Comparison of ENCODE assay signal across 10 mouse cellular contexts in genomic region chr17:9895686-9896082, GRCm38 (mm10).
A peak's percentile ranks its signal among the peaks of the same experiment; 100 is the strongest.
DNase-seq lines count a peak whose midpoint lies in the region; ATAC-seq and TF ChIP-seq lines count a peak whose summit lies in the region.
"Had no signal": no experiment of that assay in that cellular context is flagged by ENCODE, and none has a peak within 500 bp of the region (broad histone marks: within the 10 kb centered on the region; RNA-seq: fewer than 3 reads in every experiment).

No protein-coding gene starts in this region.

- 66% methylated on average over 7 of the region's 7 CpGs for WGBS in heart, adult 2 months
- WGBS in kidney, embryonic 14.5 days: 61% methylated on average over 7 of the region's 7 CpGs
- WGBS in embryonic facial prominence, embryonic 10.5 days: 82% methylated on average over 7 of the region's 7 CpGs
- 65% methylated on average over 7 of the region's 7 CpGs for whole genome bisulfite sequencing in limb, embryonic 12.5 days

- peaks cover 2% of the 10 kb centered on the region; the same call in 1 of the 2 replicates for H3K36me3 ChIP-seq in heart, adult 2 months (ENCODE audit: control insufficient read depth, insufficient read depth, low read length)
- H3K36me3 ChIP-seq in kidney, embryonic 14.5 days (ENCODE audit: control insufficient read depth, insufficient read depth, low read length): no peaks in the 10 kb centered on the region
- no peaks in the 10 kb centered on the region for H3K36me3 ChIP-seq in embryonic facial prominence, embryonic 10.5 days (replicated peaks)
- H3K36me3 ChIP-seq in limb, embryonic 12.5 days: no peaks in the 10 kb centered on the region

- intact Hi-C loops in heart, adult 2 months (cut with DNase I): loop anchor here (1.0 to 5.0 kb wide), 6 partner anchors 135 to 597 kb away; no protein-coding TSS in a partner anchor

- no peak for TF ChIP-seq EP300 in heart, adult 2 months (IDR thresholded peaks at IDR 0.05; ENCODE audit: insufficient read depth, low read depth, low read length)

- H3K9me3 ChIP-seq in kidney, embryonic 14.5 days (ENCODE audit: control insufficient read depth, low read length): no peaks in the 10 kb centered on the region
- no peaks in the 10 kb centered on the region for H3K9me3 ChIP-seq in embryonic facial prominence, embryonic 10.5 days
- H3K9me3 ChIP-seq in limb, embryonic 12.5 days: no peaks in the 10 kb centered on the region

- peaks cover 9% of the 10 kb centered on the region for H3K4me1 ChIP-seq in heart, adult 2 months (ENCODE audit: control insufficient read depth, insufficient read depth, low read length)
- H3K4me1 ChIP-seq in kidney, embryonic 14.5 days (ENCODE audit: control insufficient read depth, insufficient read depth, low read length): peaks cover 15% of the 10 kb centered on the region; the same call in 1 of the 2 replicates
- H3K4me1 ChIP-seq in embryonic facial prominence, embryonic 10.5 days: peaks cover 31% of the 10 kb centered on the region
- H3K4me1 ChIP-seq in limb, embryonic 12.5 days (replicated peaks): peaks cover 22% of the 10 kb centered on the region

- H3K4me2 ChIP-seq in kidney, embryonic 14.5 days (replicated peaks; ENCODE audit: low read depth, low read length): no peak overlapping the region
- H3K4me2 ChIP-seq in limb, embryonic 12.5 days: no peak overlapping the region

- TF ChIP-seq CTCF in heart, adult 2 months (IDR thresholded peaks at IDR 0.05): no peak

- H3K79me2 ChIP-seq in heart, adult 2 months (replicated peaks; ENCODE audit: control insufficient read depth, insufficient read depth, low read length): no peaks in the 10 kb centered on the region

- DNase-seq in heart, adult 2 months: peak in 1 of 2 experiments; percentile 52
- no peak for DNase-seq in heart, postnatal 4 days
- no peak for DNase-seq in kidney, adult 11 months
- DNase-seq in embryonic facial prominence, embryonic 10.5 days (ENCODE audit: low spot score): no peak
- no peak for DNase-seq in layer of hippocampus, postnatal 14 days (ENCODE audit: low spot score in 2 of 2)
- DNase-seq: B cell, adult 2 months; thymus, postnatal 36 days had no signal

- no peaks in the 10 kb centered on the region for H3K27me3 ChIP-seq in heart, adult 2 months (ENCODE audit: control insufficient read depth, insufficient read depth, low read length)
- no peaks in the 10 kb centered on the region for H3K27me3 ChIP-seq in kidney, embryonic 14.5 days (ENCODE audit: control insufficient read depth, insufficient read depth, low read length)
- H3K27me3 ChIP-seq in embryonic facial prominence, embryonic 10.5 days (replicated peaks; ENCODE audit: low read depth, poor library complexity, severe bottlenecking): peaks cover 3% of the 10 kb centered on the region; the same call in 1 of the 2 replicates
- no peaks in the 10 kb centered on the region for H3K27me3 ChIP-seq in limb, embryonic 12.5 days

- H3K27ac ChIP-seq in heart, adult 2 months: peak overlapping the region; percentile 83
- no peak overlapping the region for H3K27ac ChIP-seq in kidney, embryonic 14.5 days (ENCODE audit: low read depth, low read length)
- peak overlapping the region; percentile 30; the same call in 1 of the 2 replicates for H3K27ac ChIP-seq in embryonic facial prominence, embryonic 10.5 days (replicated peaks)
- H3K27ac ChIP-seq in limb, embryonic 12.5 days: peak overlapping the region; percentile 59

- no peak for TF ChIP-seq POLR2A in heart, adult 2 months (IDR thresholded peaks at IDR 0.05; ENCODE audit: insufficient read depth, low read depth, low read length)

- ATAC-seq in kidney, embryonic 14.5 days (ENCODE audit: low FRiP score, low TSS enrichment): peak; percentile 33; the same call in 1 of the 2 replicates
- no peak for ATAC-seq in limb, embryonic 12.5 days (ENCODE audit: insufficient number of reproducible peaks, insufficient read depth, low FRiP score, low TSS enrichment, low read depth)
- no peak for ATAC-seq in activated CD4-positive, CD25-positive, alpha-beta regulatory T cell, adult 4 months

- H3K9ac ChIP-seq in heart, adult 2 months (ENCODE audit: low read depth, low read length): peak overlapping the region; percentile 18; the same call in 1 of the 2 replicates
- no peak overlapping the region for H3K9ac ChIP-seq in kidney, embryonic 14.5 days (ENCODE audit: low read depth, low read length)
- no peak overlapping the region for H3K9ac ChIP-seq in limb, embryonic 12.5 days (replicated peaks)

- H3K4me3 ChIP-seq in heart, adult 2 months: no peak overlapping the region
- H3K4me3 ChIP-seq in kidney, embryonic 14.5 days (ENCODE audit: low read length): no peak overlapping the region
- H3K4me3 ChIP-seq in embryonic facial prominence, embryonic 10.5 days: no peak overlapping the region
- H3K4me3 ChIP-seq in limb, embryonic 12.5 days (replicated peaks): no peak overlapping the region
